Mouse (Mus musculus): ENCODE measurements around the gene Cavin1. TPM values are rescaled to one million over a fixed set of nuclear protein-coding genes. Genes with fewer than 3 reads are reported as not detected.

Cavin1 gene
- polyA plus RNA-seq, 1 experiment = not detected

GRCm38 (mm10) chr11:100935373-100936355, 35.0 kb downstream of the Cavin1 start:
- H3K27ac ChIP-seq (ENCODE audit: insufficient read depth, low read depth, low read length) = no peak overlapping the region
- WGBS = 76% methylated on average over 8 of the region's 8 CpGs
- TF ChIP-seq CTCF (IDR thresholded peaks at IDR 0.05; ENCODE audit: insufficient read depth, low read depth, low read length) = no peak
- TF ChIP-seq POLR2A (IDR thresholded peaks at IDR 0.05; ENCODE audit: insufficient read depth, low read depth, low read length) = no peak

GRCm38 (mm10) chr11:100931254-100931921, 39.3 kb downstream of the Cavin1 start:
- 0 out of 2 replicates have a peak overlapping the region, but pooled peaks have one; percentile 16 for H3K27ac ChIP-seq (ENCODE audit: insufficient read depth, low read depth, low read length)
- H3K4me3 ChIP-seq (ENCODE audit: insufficient read depth, low read depth, low read length) = no peak overlapping the region; the same call in 1 of the 2 replicates
- TF ChIP-seq CTCF (IDR thresholded peaks at IDR 0.05; ENCODE audit: insufficient read depth, low read depth, low read length) (no peak), POLR2A (IDR thresholded peaks at IDR 0.05; ENCODE audit: insufficient read depth, low read depth, low read length) (no peak)
- WGBS = 34% methylated on average over 12 of the region's 12 CpGs
- H3K4me1 ChIP-seq (ENCODE audit: control insufficient read depth, insufficient read depth, low read length) = peaks cover 9% of the 10 kb centered on the region

More at GRCm38 (mm10) chr11:100935373-100936355, 35.0 kb downstream of the Cavin1 start:
- Histone ChIP-seq H3K4me3 (ENCODE audit: insufficient read depth, low read depth, low read length) (no peak overlapping the region), H3K4me1 (ENCODE audit: control insufficient read depth, insufficient read depth, low read length) (peaks cover 6% of the 10 kb centered on the region)

- H3K4me3 ChIP-seq (ENCODE audit: insufficient read depth, low read depth, low read length) = no peak overlapping the region
- peaks cover 9% of the 10 kb centered on the region for H3K4me1 ChIP-seq (ENCODE audit: control insufficient read depth, insufficient read depth, low read length)
- no peak for TF ChIP-seq CTCF (IDR thresholded peaks at IDR 0.05; ENCODE audit: insufficient read depth, low read depth, low read length)
- TF ChIP-seq POLR2A (IDR thresholded peaks at IDR 0.05; ENCODE audit: insufficient read depth, low read depth, low read length) = no peak
- WGBS = 58% methylated on average over 7 of the region's 7 CpGs
- H3K27ac ChIP-seq (ENCODE audit: insufficient read depth, low read depth, low read length) = no peak overlapping the region
Measured at GRCm38 (mm10) chr11:100930611-100931010, 40.1 kb downstream of the Cavin1 start.

- TF ChIP-seq CTCF (IDR thresholded peaks at IDR 0.05; ENCODE audit: insufficient read depth, low read depth, low read length) (no peak), POLR2A (IDR thresholded peaks at IDR 0.05; ENCODE audit: insufficient read depth, low read depth, low read length) (no peak)
- 91% methylated on average over 3 of the region's 3 CpGs for WGBS
Measured at GRCm38 (mm10) chr11:100927386-100927785, 43.3 kb downstream of the Cavin1 start.

GRCm38 (mm10) chr11:100924386-100924919, 46.2 kb downstream of the Cavin1 start:
- Histone ChIP-seq H3K27ac (ENCODE audit: insufficient read depth, low read depth, low read length) (no peak overlapping the region), H3K4me1 (ENCODE audit: control insufficient read depth, insufficient read depth, low read length) (peaks cover 6% of the 10 kb centered on the region), H3K4me3 (ENCODE audit: insufficient read depth, low read depth, low read length) (no peak overlapping the region)
- 95% methylated on average over 1 of the region's 1 CpGs for WGBS
- TF ChIP-seq POLR2A (IDR thresholded peaks at IDR 0.05; ENCODE audit: insufficient read depth, low read depth, low read length) = no peak
- no peak for TF ChIP-seq CTCF (IDR thresholded peaks at IDR 0.05; ENCODE audit: insufficient read depth, low read depth, low read length)

More at GRCm38 (mm10) chr11:100927386-100927785, 43.3 kb downstream of the Cavin1 start:
- Histone ChIP-seq H3K27ac (ENCODE audit: insufficient read depth, low read depth, low read length) (no peak overlapping the region), H3K4me3 (ENCODE audit: insufficient read depth, low read depth, low read length) (no peak overlapping the region), H3K4me1 (ENCODE audit: control insufficient read depth, insufficient read depth, low read length) (peaks cover 4% of the 10 kb centered on the region)

GRCm38 (mm10) chr11:100920887-100921624, 49.6 kb downstream of the Cavin1 start:
- H3K4me3 ChIP-seq (ENCODE audit: insufficient read depth, low read depth, low read length) = no peak overlapping the region
- TF ChIP-seq POLR2A (IDR thresholded peaks at IDR 0.05; ENCODE audit: insufficient read depth, low read depth, low read length) (no peak), CTCF (IDR thresholded peaks at IDR 0.05; ENCODE audit: insufficient read depth, low read depth, low read length) (no peak)
- 67% methylated on average over 4 of the region's 4 CpGs for WGBS
- H3K4me1 ChIP-seq (ENCODE audit: control insufficient read depth, insufficient read depth, low read length) = peaks cover 6% of the 10 kb centered on the region
- 0 out of 2 replicates have a peak overlapping the region, but pooled peaks have one; percentile 21 for H3K27ac ChIP-seq (ENCODE audit: insufficient read depth, low read depth, low read length)

GRCm38 (mm10) chr11:100918007-100918406, 52.7 kb downstream of the Cavin1 start:
- TF ChIP-seq CTCF (IDR thresholded peaks at IDR 0.05; ENCODE audit: insufficient read depth, low read depth, low read length) (no peak), POLR2A (IDR thresholded peaks at IDR 0.05; ENCODE audit: insufficient read depth, low read depth, low read length) (no peak)
- WGBS = 90% methylated on average over 5 of the region's 5 CpGs
- no peak overlapping the region for H3K27ac ChIP-seq (ENCODE audit: insufficient read depth, low read depth, low read length)
- peaks cover 8% of the 10 kb centered on the region for H3K4me1 ChIP-seq (ENCODE audit: control insufficient read depth, insufficient read depth, low read length)
- H3K4me3 ChIP-seq (ENCODE audit: insufficient read depth, low read depth, low read length) = no peak overlapping the region

- TF ChIP-seq CTCF (IDR thresholded peaks at IDR 0.05; ENCODE audit: insufficient read depth, low read depth, low read length) = no peak
- TF ChIP-seq POLR2A (IDR thresholded peaks at IDR 0.05; ENCODE audit: insufficient read depth, low read depth, low read length) = no peak
- H3K4me3 ChIP-seq (ENCODE audit: insufficient read depth, low read depth, low read length) = no peak overlapping the region
- 93% methylated on average over 4 of the region's 4 CpGs for WGBS
- H3K27ac ChIP-seq (ENCODE audit: insufficient read depth, low read depth, low read length) = no peak overlapping the region
- H3K4me1 ChIP-seq (ENCODE audit: control insufficient read depth, insufficient read depth, low read length) = peaks cover 11% of the 10 kb centered on the region
Measured at GRCm38 (mm10) chr11:100916432-100916971, 54.2 kb downstream of the Cavin1 start.

All from olfactory bulb, adult 2 months (tissue).